Mouse (Mus musculus): ENCODE measurements around the gene Nufip2.

GRCm38 (mm10) chr11:77724766-77725165 is 38.8 kb downstream of the Nufip2 start:
- no peak for TF ChIP-seq GATA1 (IDR thresholded peaks at IDR 0.05; ENCODE audit: borderline replicate concordance, low read length)
- TF ChIP-seq CTCF (IDR thresholded peaks at IDR 0.05; ENCODE audit: low read depth, low read length), result no peak
- no peak for TF ChIP-seq TAL1 (conservative IDR thresholded peaks at IDR 0.05; ENCODE audit: low read depth, low read length)
- no peak for TF ChIP-seq GATA2 (IDR thresholded peaks at IDR 0.05; ENCODE audit: borderline replicate concordance, low read depth, low read length)
- no peak for TF ChIP-seq POLR2AphosphoS5 (IDR thresholded peaks at IDR 0.05; ENCODE audit: insufficient replicate concordance, low read depth, low read length)

Data from G1E (cell line).